Mouse (Mus musculus) limb, embryonic 10.5 days (tissue): ENCODE data around the gene Plekhg5. TPM values are rescaled to one million over a fixed set of nuclear protein-coding genes. Genes with fewer than 3 reads are reported as not detected.

Experiments used
- DNase-seq: peaks from one replicate; pipeline ENCODE4 v3.0.0-alpha.2; 2017; ENCODE audit warnings: low spot score
- H3K27ac ChIP-seq: fragments of 300-500 bp; sonication (generic); 2 replicates; pipeline ENCODE4 v1.5.1; 2016; ENCODE audit warnings: mild to moderate bottlenecking
- H3K27me3 ChIP-seq: fragments of 300-500 bp; sonication (generic); 2 replicates; pipeline ENCODE4 v1.6.1; 2016; ENCODE audit warnings: low read depth, mild to moderate bottlenecking; ENCODE audit not compliant: poor library complexity, severe bottlenecking
- H3K36me3 ChIP-seq: fragments of 300-500 bp; sonication (generic); 2 replicates; pipeline ENCODE4 v1.6.1; 2016; ENCODE audit warnings: mild to moderate bottlenecking, moderate library complexity
- H3K4me1 ChIP-seq: fragments of 300-500 bp; sonication (generic); 2 replicates; pipeline ENCODE4 v1.6.1; 2016
- H3K4me3 ChIP-seq: fragments of 300-500 bp; sonication (generic); 2 replicates; pipeline ENCODE4 v1.5.1; 2016; ENCODE audit warnings: mild to moderate bottlenecking, moderate library complexity
- H3K9me3 ChIP-seq: fragments of 300-500 bp; sonication (generic); replicated peaks from 2 replicates; pipeline ENCODE4 v1.6.1; 2016; ENCODE audit warnings: mild to moderate bottlenecking
- WGBS: fragments of 180-500 bp; shearing (Covaris S2); methylation state at CpG from one replicate; pipeline ENCODE4 v1.1.7; 2016; 5-methylcytosine and 5-hydroxymethylcytosine counted together
- polyA plus RNA-seq: library from polyadenylated mRNA; unstranded; fragments of >200 nt; fragmentation: Nextera tagmentation; extraction: Ambion mirVana; gene quantifications from 2 replicates; pipeline ENCODE4 v1.2.1, GENCODE M21; 2016

The Plekhg5 gene
- polyA plus RNA-seq, 1 experiment from 2014 or later: 13.3 TPM

- no peak for DNase-seq
- 6% methylated on average over 25 of the region's 25 CpGs for WGBS
- Histone ChIP-seq H3K9me3 (no peaks in the 10 kb centered on the region), H3K27ac (peak overlapping the region; percentile 83), H3K27me3 (no peaks in the 10 kb centered on the region), H3K4me3 (peak overlapping the region; percentile 84), H3K36me3 (peaks cover 41% of the 10 kb centered on the region), H3K4me1 (peaks cover 23% of the 10 kb centered on the region)
These were observed 32.4 kb upstream of the Plekhg5 start for GRCm38 (mm10) chr4:152039831-152040310.

- Histone ChIP-seq H3K4me1 (peaks cover 23% of the 10 kb centered on the region), H3K36me3 (peaks cover 63% of the 10 kb centered on the region), H3K27me3 (no peaks in the 10 kb centered on the region), H3K9me3 (no peaks in the 10 kb centered on the region), H3K4me3 (no peak overlapping the region), H3K27ac (no peak overlapping the region)
- no peak for DNase-seq
- 95% methylated on average over 22 of the region's 22 CpGs for WGBS
These were observed 30.2 kb upstream of the Plekhg5 start for GRCm38 (mm10) chr4:152041924-152042641.

- Histone ChIP-seq H3K9me3 (no peaks in the 10 kb centered on the region), H3K27ac (no peak overlapping the region), H3K4me1 (peaks cover 21% of the 10 kb centered on the region), H3K36me3 (peaks cover 74% of the 10 kb centered on the region), H3K27me3 (no peaks in the 10 kb centered on the region), H3K4me3 (no peak overlapping the region)
- no peak for DNase-seq
- WGBS: 87% methylated on average over 3 of the region's 3 CpGs
These were observed 29.1 kb upstream of the Plekhg5 start for GRCm38 (mm10) chr4:152043171-152043570.

GRCm38 (mm10) chr4:152044609-152045008, 27.7 kb upstream of the Plekhg5 start:
- Histone ChIP-seq H3K4me3 (no peak overlapping the region), H3K9me3 (no peaks in the 10 kb centered on the region), H3K27me3 (no peaks in the 10 kb centered on the region), H3K36me3 (peaks cover 87% of the 10 kb centered on the region), H3K27ac (no peak overlapping the region), H3K4me1 (peaks cover 11% of the 10 kb centered on the region)
- DNase-seq: no peak
- 76% methylated on average over 6 of the region's 6 CpGs for WGBS

- no peaks in the 10 kb centered on the region for H3K4me1 ChIP-seq
- no peak overlapping the region for H3K4me3 ChIP-seq
- peaks cover 57% of the 10 kb centered on the region for H3K36me3 ChIP-seq
- DNase-seq: no peak
- 81% methylated on average over 9 of the region's 9 CpGs for whole genome bisulfite sequencing
- H3K27ac ChIP-seq: no peak overlapping the region
- H3K27me3 ChIP-seq: no peaks in the 10 kb centered on the region
- no peaks in the 10 kb centered on the region for H3K9me3 ChIP-seq
These were observed 9.7 kb upstream of the Plekhg5 start for GRCm38 (mm10) chr4:152062390-152063110.

GRCm38 (mm10) chr4:152067280-152067679, 5.0 kb upstream of the Plekhg5 start:
- Histone ChIP-seq H3K4me3 (no peak overlapping the region), H3K27ac (no peak overlapping the region), H3K9me3 (no peaks in the 10 kb centered on the region), H3K36me3 (peaks cover 10% of the 10 kb centered on the region), H3K27me3 (no peaks in the 10 kb centered on the region), H3K4me1 (peaks cover 8% of the 10 kb centered on the region)
- no peak for DNase-seq

GRCm38 (mm10) chr4:152068166-152068724, 4.1 kb upstream of the Plekhg5 start:
- Histone ChIP-seq H3K9me3 (no peaks in the 10 kb centered on the region), H3K4me3 (no peak overlapping the region), H3K36me3 (peaks cover 6% of the 10 kb centered on the region; the same call in 1 of the 2 replicates), H3K27me3 (no peaks in the 10 kb centered on the region), H3K27ac (no peak overlapping the region), H3K4me1 (peaks cover 14% of the 10 kb centered on the region)
- 86% methylated on average over 6 of the region's 6 CpGs for WGBS
- DNase-seq: no peak

- DNase-seq: no peak
- Histone ChIP-seq H3K36me3 (peaks cover 6% of the 10 kb centered on the region; the same call in 1 of the 2 replicates), H3K4me1 (peaks cover 20% of the 10 kb centered on the region), H3K27ac (no peak overlapping the region), H3K4me3 (no peak overlapping the region), H3K27me3 (no peaks in the 10 kb centered on the region), H3K9me3 (no peaks in the 10 kb centered on the region)
- WGBS: 93% methylated on average over 3 of the region's 3 CpGs
These were observed 3.1 kb upstream of the Plekhg5 start for GRCm38 (mm10) chr4:152069245-152069644.

GRCm38 (mm10) chr4:152070494-152071396, 1.6 kb upstream of the Plekhg5 start:
- Histone ChIP-seq H3K4me1 (peaks cover 25% of the 10 kb centered on the region), H3K4me3 (no peak overlapping the region), H3K27me3 (no peaks in the 10 kb centered on the region), H3K9me3 (no peaks in the 10 kb centered on the region), H3K36me3 (no peaks in the 10 kb centered on the region), H3K27ac (no peak overlapping the region)
- 75% methylated on average over 11 of the region's 11 CpGs for WGBS
- no peak for DNase-seq

- Histone ChIP-seq H3K27me3 (no peaks in the 10 kb centered on the region), H3K4me3 (no peak overlapping the region), H3K4me1 (peaks cover 31% of the 10 kb centered on the region), H3K9me3 (no peaks in the 10 kb centered on the region), H3K36me3 (no peaks in the 10 kb centered on the region), H3K27ac (no peak overlapping the region)
- DNase-seq: no peak
- WGBS: 86% methylated on average over 10 of the region's 10 CpGs
These were observed 357 bp downstream of the Plekhg5 start for GRCm38 (mm10) chr4:152072655-152073054.

- Histone ChIP-seq H3K4me3 (no peak overlapping the region), H3K4me1 (peaks cover 33% of the 10 kb centered on the region), H3K36me3 (no peaks in the 10 kb centered on the region), H3K27me3 (no peaks in the 10 kb centered on the region), H3K27ac (no peak overlapping the region), H3K9me3 (no peaks in the 10 kb centered on the region)
- DNase-seq: no peak
- 84% methylated on average over 6 of the region's 6 CpGs for WGBS
These were observed 1.4 kb downstream of the Plekhg5 start for GRCm38 (mm10) chr4:152073715-152074114.

- Histone ChIP-seq H3K27ac (no peak overlapping the region), H3K36me3 (no peaks in the 10 kb centered on the region), H3K4me3 (no peak overlapping the region), H3K9me3 (no peaks in the 10 kb centered on the region), H3K4me1 (peaks cover 31% of the 10 kb centered on the region), H3K27me3 (no peaks in the 10 kb centered on the region)
- DNase-seq: no peak
- WGBS: 83% methylated on average over 9 of the region's 9 CpGs
These were observed 2.2 kb downstream of the Plekhg5 start for GRCm38 (mm10) chr4:152074548-152074947.
